Mouse (Mus musculus): Measurements from ENCODE around the gene Fxyd2.

- TF ChIP-seq CTCF (IDR thresholded peaks at IDR 0.05; ENCODE audit: control insufficient read depth, insufficient read depth, low read length) = no peak
- no peak for TF ChIP-seq POLR2A (IDR thresholded peaks at IDR 0.05; ENCODE audit: borderline replicate concordance, control insufficient read depth, low read depth, low read length)
These were observed 4.3 kb upstream of the Fxyd2 start for GRCm38 (mm10) chr9:45395218-45395617.

All from bone marrow, adult 2 months (tissue).